Mouse (Mus musculus) stomach, embryonic 16.5 days (tissue): ENCODE results near the gene Hoxb3. TPM values are rescaled to one million over a fixed set of nuclear protein-coding genes. Genes with fewer than 3 reads are reported as not detected.

Experiments
- ATAC-seq: fragments of 200-750 bp; cut with Nextera tagmentation; 2 replicates; pipeline ENCODE4 v1.8.0; 2017; ENCODE audit warnings: moderate number of reproducible peaks, moderate TSS enrichment; ENCODE audit not compliant: insufficient read depth, low FRiP score
- H3K27ac ChIP-seq: fragments of 300-500 bp; sonication (generic); 2 replicates; pipeline ENCODE4 v1.5.1; 2014; ENCODE audit warnings: low read length
- H3K27me3 ChIP-seq: fragments of 300-500 bp; sonication (generic); 2 replicates; pipeline ENCODE4 v1.6.1; 2014; ENCODE audit warnings: low read length, control low read depth, mixed read lengths; ENCODE audit not compliant: control insufficient read depth, insufficient read depth
- H3K36me3 ChIP-seq: fragments of 300-500 bp; sonication (generic); 2 replicates; pipeline ENCODE4 v1.6.1; 2014; ENCODE audit warnings: low read length; ENCODE audit not compliant: control insufficient read depth, insufficient read depth
- H3K4me1 ChIP-seq: fragments of 300-500 bp; sonication (generic); 2 replicates; pipeline ENCODE4 v1.6.1; 2014; ENCODE audit warnings: low read length, control low read depth, mixed read lengths; ENCODE audit not compliant: control insufficient read depth, insufficient read depth
- H3K4me2 ChIP-seq: fragments of 300-500 bp; sonication (generic); 2 replicates; pipeline ENCODE4 v1.6.1; 2014; ENCODE audit warnings: low read depth, low read length, mixed read lengths
- H3K4me3 ChIP-seq: fragments of 300-500 bp; sonication (generic); replicated peaks from 2 replicates; pipeline ENCODE4 v1.5.1; 2014; ENCODE audit warnings: mild to moderate bottlenecking, low read length
- H3K9ac ChIP-seq: fragments of 300-500 bp; sonication (generic); 2 replicates; pipeline ENCODE4 v1.6.1; 2014; ENCODE audit warnings: low read length
- H3K9me3 ChIP-seq: fragments of 300-500 bp; sonication (generic); replicated peaks from 2 replicates; pipeline ENCODE4 v1.6.1; 2016; ENCODE audit warnings: low read length, control low read depth; ENCODE audit not compliant: control insufficient read depth
- WGBS: fragments of 180-500 bp; shearing (Covaris S2); extraction: QIAGEN DNeasy Blood & Tissue Kit; methylation state at CpG from one replicate; pipeline ENCODE4 v1.1.7; 2014; 5-methylcytosine and 5-hydroxymethylcytosine counted together
- polyA plus RNA-seq: library from polyadenylated mRNA; unstranded; fragments of >200 nt; fragmentation: Nextera tagmentation; extraction: Ambion mirVana; gene quantifications from 2 replicates; pipeline ENCODE4 v1.2.1, GENCODE M21; 2015

Hoxb3 gene
- polyA plus RNA-seq, 1 experiment from 2014 or later, result 0.99 TPM

DNA sequence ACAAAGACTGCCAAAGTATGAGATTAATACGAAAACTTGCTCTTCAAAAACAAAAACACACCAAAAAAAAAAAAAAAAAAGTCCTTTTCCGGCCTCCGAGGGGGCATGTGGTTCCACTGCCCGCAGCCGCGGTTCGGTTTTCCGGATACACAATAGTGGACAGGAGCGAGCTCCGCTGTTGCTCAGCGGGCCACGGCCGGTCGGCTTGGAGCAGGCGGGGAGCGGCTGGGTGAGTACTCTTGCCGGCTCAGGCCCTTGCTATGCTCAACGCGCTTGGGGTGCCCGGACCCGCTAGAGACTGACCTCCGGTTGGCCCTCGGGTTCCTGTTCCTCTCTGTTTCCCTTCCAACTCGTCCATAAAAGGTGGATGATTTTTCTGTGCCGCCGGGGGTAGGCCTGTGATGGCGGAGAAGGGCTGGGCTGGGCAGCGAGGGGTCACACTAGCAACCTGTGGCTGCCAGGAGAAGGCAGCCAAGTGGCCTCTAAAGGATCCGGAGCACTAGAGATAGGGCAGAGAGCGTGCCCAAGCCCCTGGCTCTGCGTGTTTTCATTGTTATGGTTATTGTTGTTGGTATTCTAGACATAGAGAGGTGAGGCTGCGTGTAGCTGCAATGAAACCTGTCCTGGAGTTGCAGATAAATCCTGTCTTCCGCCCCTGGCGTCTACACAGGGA, 8.3 kb upstream of the Hoxb3 start:
- 6% methylated on average over 34 of the region's 34 CpGs for WGBS
- no peaks in the 10 kb centered on the region; the same call in 1 of the 2 replicates for H3K27me3 ChIP-seq
- H3K4me1 ChIP-seq, result peaks cover 9% of the 10 kb centered on the region; the same call in 1 of the 2 replicates
- peak overlapping the region; percentile 87 for H3K4me2 ChIP-seq
- H3K27ac ChIP-seq, result peak overlapping the region; percentile 88
- no peaks in the 10 kb centered on the region for H3K36me3 ChIP-seq
- ATAC-seq, result no peak
- peak overlapping the region; percentile 73 for H3K9ac ChIP-seq
- H3K4me3 ChIP-seq, result peak overlapping the region; percentile 42
- no peaks in the 10 kb centered on the region for H3K9me3 ChIP-seq

GRCm38 (mm10) chr11:96315344-96315681, 7.8 kb upstream of the Hoxb3 start:
- H3K36me3 ChIP-seq, result no peaks in the 10 kb centered on the region
- H3K4me1 ChIP-seq, result peaks cover 9% of the 10 kb centered on the region; the same call in 1 of the 2 replicates
- H3K4me2 ChIP-seq, result peak overlapping the region; percentile 87
- WGBS, result 28% methylated on average over 5 of the region's 5 CpGs
- peak overlapping the region; percentile 42 for H3K4me3 ChIP-seq
- no peak for ATAC-seq
- no peaks in the 10 kb centered on the region; the same call in 1 of the 2 replicates for H3K27me3 ChIP-seq
- H3K9me3 ChIP-seq, result no peaks in the 10 kb centered on the region
- peak overlapping the region; percentile 73 for H3K9ac ChIP-seq
- peak overlapping the region; percentile 88 for H3K27ac ChIP-seq

GRCm38 (mm10) chr11:96316696-96317607, 6.2 kb upstream of the Hoxb3 start:
- 13% methylated on average over 18 of the region's 18 CpGs for WGBS
- Histone ChIP-seq H3K27me3 (no peaks in the 10 kb centered on the region; the same call in 1 of the 2 replicates), H3K36me3 (no peaks in the 10 kb centered on the region), H3K4me3 (peak overlapping the region; percentile 63), H3K9me3 (no peaks in the 10 kb centered on the region), H3K27ac (peak overlapping the region; percentile 88; the same call in 1 of the 2 replicates), H3K4me2 (peak overlapping the region; percentile 87), H3K4me1 (peaks cover 6% of the 10 kb centered on the region; the same call in 1 of the 2 replicates), H3K9ac (peak overlapping the region; percentile 88)
- no peak for ATAC-seq

DNA sequence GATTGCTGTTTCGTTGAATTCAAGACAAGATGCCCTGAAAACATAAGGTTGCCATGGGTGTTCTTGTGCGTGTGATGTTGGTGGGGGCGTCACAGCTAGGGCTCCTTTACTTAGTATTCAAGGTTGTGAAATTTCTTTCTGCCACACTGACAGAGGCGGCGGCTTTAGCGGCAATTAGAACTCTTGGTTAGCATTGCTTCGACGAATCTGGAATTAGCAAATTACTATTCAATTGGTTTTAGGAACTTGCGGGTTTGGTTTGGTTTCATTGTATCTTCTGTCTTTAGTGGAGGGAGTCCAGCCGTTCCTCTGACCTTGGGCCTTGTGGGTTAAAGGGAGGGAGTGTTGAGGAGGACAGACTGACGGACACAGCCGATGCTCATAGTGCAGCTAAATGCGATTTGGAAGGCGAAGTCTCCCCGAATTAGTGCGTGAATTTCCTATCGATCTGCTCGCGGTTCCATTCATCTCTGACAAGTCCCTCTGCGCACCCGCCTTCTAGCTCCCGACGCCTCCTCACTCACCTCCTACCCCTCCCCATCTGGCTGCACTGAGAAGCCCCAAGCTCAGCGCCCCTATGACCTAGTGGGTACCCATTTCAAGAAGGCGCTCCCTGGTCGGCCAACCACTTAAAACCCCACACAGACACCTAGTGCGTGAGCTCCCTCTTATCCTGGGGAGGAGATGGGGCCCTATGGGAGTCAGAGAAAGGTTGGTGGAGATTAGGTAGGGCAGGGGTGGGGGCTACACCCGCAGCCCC, 5.3 kb upstream of the Hoxb3 start, which contains the start of gene Hoxb4:
Gene Hoxb4, plus strand, starts transcription at position 660 of the 760 bp plus-strand sequence.
- peak within 1 kb of the TSS; percentile 87 for H3K4me2 ChIP-seq
- no peaks in the 10 kb centered on the region for H3K36me3 ChIP-seq
- H3K27me3 ChIP-seq, result no peaks in the 10 kb centered on the region; the same call in 1 of the 2 replicates
- no peaks in the 10 kb centered on the region for H3K9me3 ChIP-seq
- H3K27ac ChIP-seq, result peak within 1 kb of the TSS; percentile 98
- H3K4me1 ChIP-seq, result peaks cover 5% of the 10 kb centered on the region; the same call in 1 of the 2 replicates
- H3K9ac ChIP-seq, result peak within 1 kb of the TSS; percentile 88
- 7% methylated on average over 28 of the region's 28 CpGs for WGBS
- ATAC-seq, result no peak
- H3K4me3 ChIP-seq, result peak within 1 kb of the TSS; percentile 63

DNA sequence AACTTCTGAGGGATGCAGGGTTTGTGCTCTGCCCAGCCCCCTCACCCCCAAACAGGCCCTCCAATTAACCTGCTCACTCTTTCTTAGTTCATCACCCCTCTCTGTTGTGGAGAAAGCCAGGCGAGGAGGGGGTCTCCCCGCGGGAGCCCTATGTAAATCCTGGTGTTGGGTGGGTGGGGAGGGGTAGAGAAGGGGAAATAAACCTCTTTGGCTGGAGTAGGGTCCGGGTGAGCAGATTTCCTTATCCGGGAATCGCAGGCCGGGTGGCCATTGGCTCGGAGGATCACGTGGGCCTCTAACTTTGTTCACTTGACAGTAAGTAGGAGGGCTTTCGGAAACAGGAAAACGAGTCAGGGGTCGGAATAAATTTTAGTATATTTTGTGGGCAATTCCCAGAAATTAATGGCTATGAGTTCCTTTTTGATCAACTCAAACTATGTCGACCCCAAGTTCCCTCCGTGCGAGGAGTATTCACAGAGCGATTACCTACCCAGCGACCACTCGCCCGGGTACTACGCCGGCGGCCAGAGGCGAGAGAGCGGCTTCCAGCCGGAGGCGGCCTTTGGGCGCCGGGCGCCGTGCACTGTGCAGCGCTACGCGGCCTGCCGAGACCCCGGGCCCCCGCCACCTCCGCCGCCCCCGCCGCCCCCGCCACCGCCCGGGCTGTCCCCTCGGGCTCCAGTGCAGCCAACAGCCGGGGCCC, 4.6 kb upstream of the Hoxb3 start:
- H3K4me2 ChIP-seq, result peak overlapping the region; percentile 87
- no peaks in the 10 kb centered on the region for H3K9me3 ChIP-seq
- peak overlapping the region; percentile 88 for H3K9ac ChIP-seq
- WGBS, result under 1% methylated on average over 45 of the region's 45 CpGs
- H3K4me1 ChIP-seq, result 0 out of 2 replicates have a peak, but pooled peaks cover 3% of the 10 kb centered on the region
- no peaks in the 10 kb centered on the region; the same call in 1 of the 2 replicates for H3K27me3 ChIP-seq
- ATAC-seq, result peak; percentile 78
- peak overlapping the region; percentile 63 for H3K4me3 ChIP-seq
- H3K27ac ChIP-seq, result peak overlapping the region; percentile 98
- no peaks in the 10 kb centered on the region for H3K36me3 ChIP-seq

GRCm38 (mm10) chr11:96319071-96319902, 3.8 kb upstream of the Hoxb3 start:
- peak; percentile 32; the same call in 1 of the 2 replicates for ATAC-seq
- Histone ChIP-seq H3K36me3 (no peaks in the 10 kb centered on the region), H3K4me1 (0 out of 2 replicates have a peak, but pooled peaks cover 3% of the 10 kb centered on the region), H3K9me3 (no peaks in the 10 kb centered on the region), H3K9ac (peak overlapping the region; percentile 88), H3K4me3 (peak overlapping the region; percentile 63), H3K27ac (peak overlapping the region; percentile 98), H3K27me3 (no peaks in the 10 kb centered on the region; the same call in 1 of the 2 replicates), H3K4me2 (peak overlapping the region; percentile 65)
- under 1% methylated on average over 34 of the region's 34 CpGs for WGBS

GRCm38 (mm10) chr11:96319910-96320309, 3.2 kb upstream of the Hoxb3 start:
- Histone ChIP-seq H3K27me3 (no peaks in the 10 kb centered on the region; the same call in 1 of the 2 replicates), H3K27ac (peak overlapping the region; percentile 98), H3K4me1 (0 out of 2 replicates have a peak, but pooled peaks cover 3% of the 10 kb centered on the region), H3K4me3 (peak overlapping the region; percentile 63), H3K9me3 (no peaks in the 10 kb centered on the region), H3K36me3 (no peaks in the 10 kb centered on the region), H3K9ac (peak overlapping the region; percentile 88), H3K4me2 (peak overlapping the region; percentile 65)
- ATAC-seq, result peak; percentile 2; the same call in 1 of the 2 replicates
- WGBS, result under 1% methylated on average over 29 of the region's 29 CpGs
